Mouse (Mus musculus): ENCODE data around the gene Gabbr2. TPM values are rescaled to one million over a fixed set of nuclear protein-coding genes. Genes with fewer than 3 reads are reported as not detected.

Gabbr2 gene
- total and polyA plus RNA-seq, 2 experiments from 2014 or later = 17.7 to 98.9 TPM

- ATAC-seq (no peak), DNase-seq (ENCODE audit: low spot score) (no peak)
- Histone ChIP-seq H3K9ac (replicated peaks; ENCODE audit: low read length) (no peak overlapping the region), H3K4me2 (ENCODE audit: low read depth, low read length) (no peak overlapping the region), H3K36me3 (ENCODE audit: insufficient read depth, low read length) (peaks cover 19% of the 10 kb centered on the region; the same call in 1 of the 2 replicates), H3K27me3 (ENCODE audit: insufficient read depth, low read length) (no peaks in the 10 kb centered on the region), H3K4me3 (ENCODE audit: low read length) (no peak overlapping the region), H3K27ac (no peak overlapping the region), H3K9me3 (ENCODE audit: low read length) (no peaks in the 10 kb centered on the region), H3K4me1 (ENCODE audit: insufficient read depth, low read length) (no peaks in the 10 kb centered on the region)
- WGBS = 83% methylated on average over 5 of the region's 5 CpGs
- TF ChIP-seq CTCF (IDR thresholded peaks at IDR 0.05; ENCODE audit: low read depth) = no peak
Observed at GRCm38 (mm10) chr4:47028791-47029190, 37.1 kb upstream of the Gabbr2 start.

- H3K4me1 ChIP-seq (ENCODE audit: insufficient read depth, low read length) = no peaks in the 10 kb centered on the region
- 68% methylated on average over 6 of the region's 6 CpGs for WGBS
- H3K9me3 ChIP-seq (ENCODE audit: low read length) = no peaks in the 10 kb centered on the region
- no peaks in the 10 kb centered on the region for H3K27me3 ChIP-seq (ENCODE audit: insufficient read depth, low read length)
- no peak for ATAC-seq
- H3K27ac ChIP-seq = no peak overlapping the region
- no peak for DNase-seq (ENCODE audit: low spot score)
- H3K36me3 ChIP-seq (ENCODE audit: insufficient read depth, low read length) = peaks cover 9% of the 10 kb centered on the region; the same call in 1 of the 2 replicates
- no peak overlapping the region for H3K4me3 ChIP-seq (ENCODE audit: low read length)
- H3K9ac ChIP-seq (replicated peaks; ENCODE audit: low read length) = no peak overlapping the region
- TF ChIP-seq CTCF (IDR thresholded peaks at IDR 0.05; ENCODE audit: low read depth) = peak; percentile 49
- H3K4me2 ChIP-seq (ENCODE audit: low read depth, low read length) = no peak overlapping the region
Observed at GRCm38 (mm10) chr4:47023949-47024348, 32.3 kb upstream of the Gabbr2 start.

GRCm38 (mm10) chr4:47022804-47023603, 31.3 kb upstream of the Gabbr2 start:
- no peak for ATAC-seq
- H3K36me3 ChIP-seq (ENCODE audit: insufficient read depth, low read length) = peaks cover 9% of the 10 kb centered on the region; the same call in 1 of the 2 replicates
- H3K9ac ChIP-seq (replicated peaks; ENCODE audit: low read length) = no peak overlapping the region
- no peaks in the 10 kb centered on the region for H3K9me3 ChIP-seq (ENCODE audit: low read length)
- 81% methylated on average over 10 of the region's 10 CpGs for WGBS
- H3K27me3 ChIP-seq (ENCODE audit: insufficient read depth, low read length) = no peaks in the 10 kb centered on the region
- no peak for TF ChIP-seq CTCF (IDR thresholded peaks at IDR 0.05; ENCODE audit: low read depth)
- no peak overlapping the region for H3K27ac ChIP-seq
- H3K4me2 ChIP-seq (ENCODE audit: low read depth, low read length) = no peak overlapping the region
- DNase-seq (ENCODE audit: low spot score) = no peak
- no peak overlapping the region for H3K4me3 ChIP-seq (ENCODE audit: low read length)
- H3K4me1 ChIP-seq (ENCODE audit: insufficient read depth, low read length) = no peaks in the 10 kb centered on the region

- Histone ChIP-seq H3K4me1 (ENCODE audit: insufficient read depth, low read length) (no peaks in the 10 kb centered on the region), H3K4me2 (ENCODE audit: low read depth, low read length) (no peak overlapping the region), H3K9me3 (ENCODE audit: low read length) (no peaks in the 10 kb centered on the region), H3K27me3 (ENCODE audit: insufficient read depth, low read length) (no peaks in the 10 kb centered on the region), H3K36me3 (ENCODE audit: insufficient read depth, low read length) (peaks cover 12% of the 10 kb centered on the region; the same call in 1 of the 2 replicates), H3K4me3 (ENCODE audit: low read length) (no peak overlapping the region), H3K9ac (replicated peaks; ENCODE audit: low read length) (no peak overlapping the region), H3K27ac (no peak overlapping the region)
- peak; percentile 49 for DNase-seq (ENCODE audit: low spot score)
- no peak for ATAC-seq
- WGBS = 22% methylated on average over 5 of the region's 5 CpGs
- peak; percentile 80 for TF ChIP-seq CTCF (IDR thresholded peaks at IDR 0.05; ENCODE audit: low read depth)
Observed at GRCm38 (mm10) chr4:47020563-47020962, 28.9 kb upstream of the Gabbr2 start.

GRCm38 (mm10) chr4:47015156-47015555, 23.5 kb upstream of the Gabbr2 start:
- Histone ChIP-seq H3K27me3 (ENCODE audit: insufficient read depth, low read length) (no peaks in the 10 kb centered on the region), H3K4me1 (ENCODE audit: insufficient read depth, low read length) (peaks cover 5% of the 10 kb centered on the region), H3K4me3 (ENCODE audit: low read length) (no peak overlapping the region), H3K4me2 (ENCODE audit: low read depth, low read length) (no peak overlapping the region), H3K36me3 (ENCODE audit: insufficient read depth, low read length) (peaks cover 12% of the 10 kb centered on the region; the same call in 1 of the 2 replicates), H3K9me3 (ENCODE audit: low read length) (no peaks in the 10 kb centered on the region), H3K27ac (no peak overlapping the region), H3K9ac (replicated peaks; ENCODE audit: low read length) (no peak overlapping the region)
- DNase-seq (ENCODE audit: low spot score) (no peak), ATAC-seq (no peak)
- TF ChIP-seq CTCF (IDR thresholded peaks at IDR 0.05; ENCODE audit: low read depth) = no peak
- WGBS = 72% methylated on average over 3 of the region's 3 CpGs

- H3K36me3 ChIP-seq (ENCODE audit: insufficient read depth, low read length) = peaks cover 12% of the 10 kb centered on the region; the same call in 1 of the 2 replicates
- WGBS = 27% methylated on average over 10 of the region's 10 CpGs
- peaks cover 5% of the 10 kb centered on the region for H3K4me1 ChIP-seq (ENCODE audit: insufficient read depth, low read length)
- H3K9ac ChIP-seq (replicated peaks; ENCODE audit: low read length) = no peak overlapping the region
- no peak overlapping the region for H3K4me2 ChIP-seq (ENCODE audit: low read depth, low read length)
- H3K4me3 ChIP-seq (ENCODE audit: low read length) = no peak overlapping the region
- no peak for TF ChIP-seq CTCF (IDR thresholded peaks at IDR 0.05; ENCODE audit: low read depth)
- DNase-seq (ENCODE audit: low spot score) = peak; percentile 59
- H3K27ac ChIP-seq = no peak overlapping the region
- ATAC-seq = 0 out of 2 replicates have a peak, but pooled peaks have one; percentile 10
- no peaks in the 10 kb centered on the region for H3K27me3 ChIP-seq (ENCODE audit: insufficient read depth, low read length)
- H3K9me3 ChIP-seq (ENCODE audit: low read length) = no peaks in the 10 kb centered on the region
Observed at GRCm38 (mm10) chr4:47012476-47012875, 20.8 kb upstream of the Gabbr2 start.
